Mouse (Mus musculus): ENCODE measurements at regions not wholly inside any gene's neighbourhood (a gene's known extent, or its start where the extent isn't known, plus 50 kb on each side); places are given as distances from the start of the nearest gene placed in this dataset.

DNA sequence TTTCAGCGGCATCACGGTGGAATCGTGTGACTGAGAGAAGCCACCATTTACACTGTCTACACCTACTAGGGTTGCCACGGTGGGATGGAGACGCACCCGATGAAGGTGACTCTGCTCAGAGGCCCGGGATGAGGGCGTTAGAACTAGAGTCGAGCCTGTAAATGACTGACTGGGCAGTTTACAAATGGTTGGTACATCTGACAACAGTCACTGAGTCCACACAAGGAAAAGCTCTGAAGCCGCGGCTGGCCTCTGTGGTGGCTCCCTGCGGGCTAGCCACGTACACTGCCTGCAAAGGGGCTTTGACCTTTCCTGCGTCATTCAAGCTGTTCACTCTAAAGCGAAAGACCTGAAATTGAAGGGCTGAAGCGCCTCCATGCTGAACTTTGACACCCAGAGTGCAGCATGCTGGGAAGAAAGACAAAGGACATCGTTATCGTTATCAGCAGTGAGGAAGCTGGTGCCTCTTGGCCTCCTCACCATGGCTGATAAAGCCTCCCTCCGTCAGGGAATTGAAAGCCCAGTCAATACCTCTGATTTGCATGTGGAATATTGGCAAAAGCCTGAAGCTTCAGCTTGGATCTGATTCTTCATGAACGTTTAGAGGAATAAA, 462.1 kb upstream of the Arglu1 start:
- DNase-seq = no peak

GRCm38 (mm10) chr8:9144362-9144761, 454.0 kb upstream of the Arglu1 start:
- intact Hi-C loops (cut with DNase I) = no loop called here
- DNase-seq = no peak

More for the DNA sequence above, 462.1 kb upstream of the Arglu1 start:
- intact Hi-C loops (cut with DNase I) = no loop called here

DNA sequence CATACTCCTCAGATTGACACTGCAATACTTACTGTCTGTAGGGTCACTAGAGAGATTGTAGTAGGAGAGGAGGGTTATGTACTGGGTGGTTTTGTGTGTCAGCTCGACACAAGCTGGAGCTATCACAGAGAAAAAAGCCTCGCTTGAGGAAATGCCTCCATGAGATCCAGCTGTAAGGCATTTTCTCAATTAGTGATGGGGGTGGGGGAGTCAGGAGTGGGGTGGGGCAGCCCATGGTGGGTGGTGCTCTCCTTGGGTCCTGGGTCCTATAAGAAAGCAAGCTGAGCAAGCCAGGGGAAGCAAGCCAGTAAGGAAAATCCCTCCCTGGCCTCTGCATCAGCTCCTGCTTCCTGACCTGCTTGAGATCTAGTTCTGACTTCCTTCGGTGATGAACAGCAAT, 449.5 kb upstream of the Arglu1 start:
- intact Hi-C loops (cut with DNase I) = no loop called here
- DNase-seq = no peak

- DNase-seq = peak; percentile 34
- intact Hi-C loops (cut with DNase I) = no loop called here
These were observed 448.8 kb upstream of the Arglu1 start for GRCm38 (mm10) chr8:9139059-9139620.

DNA sequence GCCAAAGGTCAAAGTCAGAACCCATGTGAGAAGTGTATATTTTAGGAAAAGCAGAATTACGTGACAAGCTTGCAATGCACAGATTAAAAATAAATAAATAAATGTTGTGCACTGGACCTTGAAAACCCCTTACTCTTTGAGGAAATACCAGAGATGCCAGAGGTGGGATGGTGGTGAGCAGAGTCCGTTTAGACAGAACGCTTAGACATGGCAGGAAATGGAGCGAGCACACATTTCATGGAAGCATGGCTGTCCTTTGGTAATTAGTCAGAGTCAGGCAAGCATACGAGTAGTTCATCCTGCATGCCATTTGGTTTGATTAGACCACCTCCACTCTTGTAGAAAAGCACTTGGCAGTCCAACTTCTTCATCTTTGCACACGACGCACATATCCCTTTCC, 443.4 kb upstream of the Arglu1 start:
- intact Hi-C loops (cut with DNase I) = no loop called here

GRCm38 (mm10) chr8:9132612-9133218, 442.4 kb upstream of the Arglu1 start:
- intact Hi-C loops (cut with DNase I) = no loop called here
- DNase-seq = no peak

More for the DNA sequence above, 443.4 kb upstream of the Arglu1 start:
- DNase-seq = no peak

DNA sequence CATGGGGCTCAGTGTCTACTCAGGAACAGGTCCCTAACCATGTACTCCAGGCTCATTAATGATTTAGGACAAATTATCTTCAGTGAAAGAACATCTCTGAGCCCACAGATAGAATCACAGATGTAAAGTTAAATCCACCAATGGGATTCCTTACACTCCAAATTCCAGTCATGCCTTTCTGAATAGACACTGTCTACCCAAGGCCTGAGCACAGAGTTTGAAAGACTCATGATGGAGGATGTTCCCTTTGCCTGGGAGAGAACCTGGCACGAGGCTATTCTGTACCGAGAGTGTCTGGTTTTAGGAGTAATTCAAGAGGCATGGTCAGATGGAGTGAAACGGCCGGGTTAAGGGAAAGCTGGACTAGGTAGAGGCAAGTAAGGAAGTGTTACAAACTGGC, 440.9 kb upstream of the Arglu1 start:
- no peak for DNase-seq
- intact Hi-C loops (cut with DNase I) = no loop called here

DNA sequence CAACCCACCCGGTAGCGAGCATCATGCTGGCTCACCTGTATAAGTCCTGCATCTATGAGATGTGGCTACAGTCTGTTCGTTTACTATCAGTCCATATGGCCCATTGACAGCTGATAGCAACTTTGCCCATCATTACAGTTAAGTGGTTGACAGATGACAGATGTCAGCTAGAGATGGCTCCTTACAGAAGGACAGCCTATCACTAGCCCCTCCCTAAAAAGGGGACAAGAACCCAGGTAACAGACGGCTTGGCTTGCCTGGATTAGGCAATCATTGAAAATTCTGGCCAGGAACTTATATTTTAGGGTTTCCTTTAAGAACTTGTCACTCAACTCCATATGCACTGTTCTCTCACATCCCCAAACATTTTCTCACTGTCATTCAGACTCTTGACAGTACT, 434.2 kb upstream of the Arglu1 start:
- intact Hi-C loops (cut with DNase I) = no loop called here
- DNase-seq = no peak

- DNase-seq = no peak
- intact Hi-C loops (cut with DNase I) = no loop called here
These were observed 427.8 kb upstream of the Arglu1 start for GRCm38 (mm10) chr8:9117809-9118737.

DNA sequence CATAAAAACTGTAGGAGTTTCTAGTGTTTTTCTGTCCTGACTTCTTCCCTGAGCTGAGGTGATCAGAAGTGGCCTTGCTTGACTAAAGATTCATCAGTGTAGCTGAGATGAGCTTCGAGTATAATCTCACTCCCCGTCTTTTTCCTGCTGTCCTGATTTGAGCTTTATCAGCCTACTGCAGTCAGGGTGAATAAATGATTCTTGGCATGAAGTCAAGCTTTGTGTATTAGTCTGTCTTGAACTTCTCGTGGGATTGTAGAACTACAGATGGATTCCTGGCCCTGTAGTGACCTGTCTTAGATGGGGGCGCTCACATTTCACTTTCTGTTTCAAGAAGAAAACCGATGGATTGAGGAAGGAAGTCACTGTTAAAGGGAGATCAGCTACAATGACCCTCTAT, 405.7 kb upstream of the Arglu1 start:
- intact Hi-C loops (cut with DNase I) = no loop called here
- no peak for DNase-seq

GRCm38 (mm10) chr8:9094002-9094401, 403.7 kb upstream of the Arglu1 start:
- DNase-seq = no peak
- intact Hi-C loops (cut with DNase I) = no loop called here

DNA sequence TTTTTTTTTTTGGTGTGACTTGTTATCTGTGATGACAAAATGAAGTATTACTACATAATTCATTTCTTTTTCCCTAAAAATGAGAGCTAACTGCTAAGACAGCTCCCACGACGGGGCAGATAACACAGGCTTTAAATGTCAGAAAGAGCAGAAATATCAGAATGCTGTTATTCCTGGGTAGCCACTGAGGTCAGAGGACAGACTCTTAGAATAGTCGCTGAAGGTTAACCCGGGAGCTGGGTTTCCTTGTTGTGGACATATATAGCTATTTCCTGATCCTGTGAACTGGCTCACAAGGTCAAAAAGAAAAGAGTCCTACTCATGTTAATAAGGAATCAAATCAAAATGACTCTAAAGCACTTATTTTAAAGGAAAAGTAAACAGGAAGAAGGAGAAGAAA, 403.0 kb upstream of the Arglu1 start:
- intact Hi-C loops (cut with DNase I) = no loop called here

GRCm38 (mm10) chr8:9072724-9073123, 382.4 kb upstream of the Arglu1 start:
- DNase-seq = no peak

More for the DNA sequence above, 403.0 kb upstream of the Arglu1 start:
- DNase-seq = no peak

DNA sequence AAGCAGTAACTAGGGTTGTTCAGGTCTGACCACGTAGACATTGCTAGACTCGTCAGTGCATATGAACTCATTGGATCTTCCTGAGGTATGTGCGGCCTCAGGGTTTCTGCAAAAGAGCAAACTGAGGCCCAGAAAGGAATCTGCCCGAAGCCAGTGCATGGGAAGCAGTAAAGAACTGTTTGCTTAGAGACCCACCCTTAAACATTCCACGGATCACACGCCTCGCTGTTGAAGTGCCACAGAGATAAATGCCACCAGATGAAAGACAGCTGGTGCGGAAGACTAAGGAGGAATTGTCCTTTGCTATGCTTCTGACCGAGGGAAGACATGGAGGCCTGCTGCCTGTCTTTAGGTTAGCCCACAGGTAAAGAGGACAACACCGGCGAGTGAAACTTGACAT, 382.0 kb upstream of the Arglu1 start:
- intact Hi-C loops (cut with DNase I) = no loop called here

More at GRCm38 (mm10) chr8:9072724-9073123, 382.4 kb upstream of the Arglu1 start:
- intact Hi-C loops (cut with DNase I) = no loop called here

GRCm38 (mm10) chr8:9070953-9071352, 380.6 kb upstream of the Arglu1 start:
- no peak for DNase-seq

More for the DNA sequence above, 382.0 kb upstream of the Arglu1 start:
- no peak for DNase-seq

GRCm38 (mm10) chr8:9069845-9070244, 379.5 kb upstream of the Arglu1 start:
- no peak for DNase-seq
- intact Hi-C loops (cut with DNase I) = no loop called here

More at GRCm38 (mm10) chr8:9070953-9071352, 380.6 kb upstream of the Arglu1 start:
- intact Hi-C loops (cut with DNase I) = no loop called here

- DNase-seq = no peak
- intact Hi-C loops (cut with DNase I) = no loop called here
These were observed 377.4 kb upstream of the Arglu1 start for GRCm38 (mm10) chr8:9067731-9068130.

DNA sequence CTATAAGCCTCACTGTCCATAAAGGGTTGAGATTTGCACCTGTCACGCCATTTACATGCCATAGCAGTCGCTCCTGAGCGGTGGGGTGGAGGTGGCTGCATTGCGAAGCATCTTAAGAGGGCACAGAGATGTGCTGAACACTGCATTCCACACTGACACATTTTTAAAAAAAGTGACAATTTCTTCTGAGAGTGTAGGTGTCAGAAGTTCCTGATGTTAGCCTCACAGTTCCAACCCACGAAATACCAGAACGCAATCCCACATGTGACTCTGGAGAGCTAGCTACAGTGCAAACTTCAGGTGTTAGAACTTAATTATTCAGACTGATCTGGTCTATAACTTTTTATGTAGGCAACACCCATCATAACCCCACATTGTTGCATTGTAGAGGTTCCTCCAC, 369.8 kb upstream of the Arglu1 start:
- intact Hi-C loops (cut with DNase I) = no loop called here
- DNase-seq = no peak

DNA sequence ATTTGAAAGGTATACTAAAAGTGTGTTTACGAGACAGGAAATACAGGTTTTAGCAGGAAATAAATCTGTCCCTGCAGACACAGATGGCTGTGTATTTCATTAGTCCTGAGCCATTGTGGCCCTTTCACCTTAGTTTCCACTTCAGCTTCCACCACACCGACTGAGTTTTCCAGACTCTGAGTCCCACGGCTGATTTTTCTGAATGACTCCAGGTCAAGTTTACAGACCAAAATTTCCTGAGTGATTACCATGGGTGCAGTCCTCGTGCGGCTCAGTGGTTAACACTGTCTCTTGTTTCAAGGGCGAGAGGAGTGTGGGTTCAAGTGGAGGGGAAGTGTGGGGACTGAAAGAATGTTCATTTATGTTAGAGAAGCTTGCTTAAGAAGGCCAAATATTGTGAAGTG, 365.1 kb upstream of the Arglu1 start:
- intact Hi-C loops (cut with DNase I) = no loop called here
- no peak for DNase-seq

DNA sequence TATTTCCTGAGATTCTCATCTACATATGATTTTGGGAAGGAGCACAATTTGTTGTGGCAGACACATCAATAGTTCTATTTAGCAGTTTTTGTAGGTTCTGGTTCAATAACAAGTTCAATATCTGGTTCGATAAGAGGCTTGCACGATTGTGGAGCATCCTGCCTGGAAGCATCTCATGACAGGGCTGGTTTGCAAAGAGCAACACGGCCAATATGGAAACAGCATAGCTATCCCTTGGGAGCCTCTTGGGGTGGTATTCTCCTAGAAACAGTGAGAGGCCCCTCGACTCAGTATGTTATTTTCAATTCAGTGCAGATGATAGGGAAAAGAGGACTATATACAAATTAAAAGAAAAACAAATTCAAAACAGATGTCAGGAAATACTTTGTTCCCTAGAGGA, 364.5 kb upstream of the Arglu1 start:
- intact Hi-C loops (cut with DNase I) = no loop called here

DNA sequence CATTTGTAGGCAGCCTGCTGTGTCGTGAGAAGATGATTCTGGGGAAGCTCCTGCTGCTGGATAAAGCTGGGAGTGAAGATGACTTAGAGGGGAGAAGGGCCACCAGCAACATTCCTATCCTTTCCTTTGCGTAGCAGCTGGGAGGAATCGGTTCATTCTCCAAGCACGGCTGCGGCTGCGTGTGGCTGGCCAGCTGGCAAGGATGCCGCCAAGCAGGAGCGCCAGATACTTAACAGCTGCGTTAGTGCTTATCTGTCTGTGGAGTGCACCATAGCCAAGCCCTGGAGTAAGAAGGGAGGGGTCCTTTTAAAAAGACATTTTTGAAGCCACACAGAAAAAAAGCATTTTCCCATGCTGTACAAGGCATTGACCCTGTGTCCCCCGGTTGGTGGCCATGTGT, 361.4 kb upstream of the Arglu1 start:
- DNase-seq = peak; percentile 77
- intact Hi-C loops (cut with DNase I) = no loop called here

More for the DNA sequence above, 364.5 kb upstream of the Arglu1 start:
- DNase-seq = no peak
